Mouse (Mus musculus): ENCODE results near the gene Apol6. TPM values are rescaled to one million over a fixed set of nuclear protein-coding genes. Genes with fewer than 3 reads are reported as not detected.

The Apol6 gene
- polyA plus RNA-seq, 1 experiment from 2014 or later: 0.33 TPM

- no peak overlapping the region for H3K9ac ChIP-seq
- no peak overlapping the region for H3K27ac ChIP-seq (replicated peaks)
- no peak for ATAC-seq (ENCODE audit: insufficient number of reproducible peaks, low FRiP score, low TSS enrichment, low read depth)
- no peaks in the 10 kb centered on the region for H3K9me3 ChIP-seq (replicated peaks)
- H3K27me3 ChIP-seq: no peaks in the 10 kb centered on the region
- H3K4me2 ChIP-seq (replicated peaks): no peak overlapping the region
- no peak overlapping the region for H3K4me3 ChIP-seq (replicated peaks)
- peaks cover 26% of the 10 kb centered on the region for H3K4me1 ChIP-seq
- 56% methylated on average over 6 of the region's 6 CpGs for WGBS
- no peaks in the 10 kb centered on the region for H3K36me3 ChIP-seq
Observed at GRCm38 (mm10) chr15:77018740-77019340, 25.7 kb upstream of the Apol6 start.

- no peak overlapping the region for H3K27ac ChIP-seq (replicated peaks)
- H3K9ac ChIP-seq: no peak overlapping the region
- 77% methylated on average over 7 of the region's 7 CpGs for WGBS
- no peaks in the 10 kb centered on the region for H3K9me3 ChIP-seq (replicated peaks)
- peaks cover 19% of the 10 kb centered on the region for H3K4me1 ChIP-seq
- no peaks in the 10 kb centered on the region for H3K27me3 ChIP-seq
- no peak overlapping the region for H3K4me3 ChIP-seq (replicated peaks)
- no peak for ATAC-seq (ENCODE audit: insufficient number of reproducible peaks, low FRiP score, low TSS enrichment, low read depth)
- no peak overlapping the region for H3K4me2 ChIP-seq (replicated peaks)
- no peaks in the 10 kb centered on the region for H3K36me3 ChIP-seq
Observed at GRCm38 (mm10) chr15:77019533-77019932, 25.0 kb upstream of the Apol6 start.

DNA sequence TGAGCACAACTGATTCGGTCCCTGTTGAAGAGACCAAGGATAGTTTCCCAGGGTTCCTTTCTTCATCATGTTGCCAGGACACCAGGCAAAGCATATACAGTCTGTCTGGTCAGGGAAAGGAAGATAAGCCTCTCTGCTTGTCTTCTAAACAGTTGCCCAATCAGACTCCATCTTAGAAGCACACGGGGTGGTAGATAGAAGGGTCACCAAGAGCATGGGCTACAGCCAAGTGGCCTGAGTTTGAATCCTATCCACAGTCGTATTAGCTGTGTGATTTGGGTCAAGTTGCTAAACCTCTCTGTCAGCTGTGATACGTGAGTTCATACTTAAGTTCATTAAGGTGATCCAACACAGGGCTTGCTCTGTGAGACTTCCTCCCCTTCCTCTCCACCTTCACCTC, 24.4 kb upstream of the Apol6 start:
- no peak for ATAC-seq (ENCODE audit: insufficient number of reproducible peaks, low FRiP score, low TSS enrichment, low read depth)
- Histone ChIP-seq H3K27me3 (no peaks in the 10 kb centered on the region), H3K9ac (no peak overlapping the region), H3K27ac (replicated peaks) (no peak overlapping the region), H3K4me1 (peaks cover 13% of the 10 kb centered on the region), H3K9me3 (replicated peaks) (no peaks in the 10 kb centered on the region), H3K36me3 (no peaks in the 10 kb centered on the region), H3K4me3 (replicated peaks) (no peak overlapping the region), H3K4me2 (replicated peaks) (no peak overlapping the region)
- 88% methylated on average over 4 of the region's 4 CpGs for WGBS

- H3K36me3 ChIP-seq: no peaks in the 10 kb centered on the region
- H3K4me3 ChIP-seq (replicated peaks): no peak overlapping the region
- no peaks in the 10 kb centered on the region for H3K27me3 ChIP-seq
- peaks cover 16% of the 10 kb centered on the region for H3K4me1 ChIP-seq
- H3K9ac ChIP-seq: no peak overlapping the region
- H3K9me3 ChIP-seq (replicated peaks): no peaks in the 10 kb centered on the region
- no peak overlapping the region for H3K4me2 ChIP-seq (replicated peaks)
- ATAC-seq (ENCODE audit: insufficient number of reproducible peaks, low FRiP score, low TSS enrichment, low read depth): no peak
- H3K27ac ChIP-seq (replicated peaks): no peak overlapping the region
- WGBS: 86% methylated on average over 3 of the region's 3 CpGs
Observed at GRCm38 (mm10) chr15:77021056-77021455, 23.5 kb upstream of the Apol6 start.

DNA sequence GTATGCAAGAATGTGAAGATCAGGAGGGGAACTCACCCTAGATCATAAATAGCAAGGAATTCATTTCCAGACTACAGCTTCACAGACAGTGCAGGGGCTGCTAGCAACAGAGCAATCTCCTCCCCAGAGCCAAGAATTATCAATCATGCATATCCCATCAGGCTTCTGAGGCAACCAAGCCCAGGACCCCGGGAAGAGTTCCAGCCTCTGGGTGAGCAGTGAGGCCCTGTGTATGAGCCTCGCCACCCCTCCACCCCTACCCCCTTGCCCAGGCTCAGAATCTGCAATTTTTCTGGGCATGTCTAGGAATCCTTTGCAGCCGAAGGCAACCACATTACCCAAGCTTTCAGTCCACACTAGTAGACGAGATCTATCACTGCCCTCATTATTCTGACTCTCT, 22.7 kb upstream of the Apol6 start:
- Histone ChIP-seq H3K27ac (replicated peaks) (peak overlapping the region; percentile 63), H3K9ac (no peak overlapping the region), H3K4me1 (peaks cover 19% of the 10 kb centered on the region), H3K4me3 (replicated peaks) (no peak overlapping the region), H3K4me2 (replicated peaks) (no peak overlapping the region), H3K36me3 (no peaks in the 10 kb centered on the region), H3K9me3 (replicated peaks) (no peaks in the 10 kb centered on the region), H3K27me3 (no peaks in the 10 kb centered on the region)
- no peak for ATAC-seq (ENCODE audit: insufficient number of reproducible peaks, low FRiP score, low TSS enrichment, low read depth)
- 53% methylated on average over 4 of the region's 4 CpGs for WGBS

- Histone ChIP-seq H3K4me2 (replicated peaks) (no peak overlapping the region), H3K9me3 (replicated peaks) (no peaks in the 10 kb centered on the region), H3K36me3 (no peaks in the 10 kb centered on the region), H3K4me3 (replicated peaks) (no peak overlapping the region), H3K9ac (no peak overlapping the region), H3K27ac (replicated peaks) (peak overlapping the region; percentile 63; the same call in 1 of the 2 replicates), H3K4me1 (peaks cover 23% of the 10 kb centered on the region), H3K27me3 (no peaks in the 10 kb centered on the region)
- ATAC-seq (ENCODE audit: insufficient number of reproducible peaks, low FRiP score, low TSS enrichment, low read depth): no peak
- WGBS: 65% methylated on average over 5 of the region's 5 CpGs
Observed at GRCm38 (mm10) chr15:77022401-77022957, 22.1 kb upstream of the Apol6 start.

DNA sequence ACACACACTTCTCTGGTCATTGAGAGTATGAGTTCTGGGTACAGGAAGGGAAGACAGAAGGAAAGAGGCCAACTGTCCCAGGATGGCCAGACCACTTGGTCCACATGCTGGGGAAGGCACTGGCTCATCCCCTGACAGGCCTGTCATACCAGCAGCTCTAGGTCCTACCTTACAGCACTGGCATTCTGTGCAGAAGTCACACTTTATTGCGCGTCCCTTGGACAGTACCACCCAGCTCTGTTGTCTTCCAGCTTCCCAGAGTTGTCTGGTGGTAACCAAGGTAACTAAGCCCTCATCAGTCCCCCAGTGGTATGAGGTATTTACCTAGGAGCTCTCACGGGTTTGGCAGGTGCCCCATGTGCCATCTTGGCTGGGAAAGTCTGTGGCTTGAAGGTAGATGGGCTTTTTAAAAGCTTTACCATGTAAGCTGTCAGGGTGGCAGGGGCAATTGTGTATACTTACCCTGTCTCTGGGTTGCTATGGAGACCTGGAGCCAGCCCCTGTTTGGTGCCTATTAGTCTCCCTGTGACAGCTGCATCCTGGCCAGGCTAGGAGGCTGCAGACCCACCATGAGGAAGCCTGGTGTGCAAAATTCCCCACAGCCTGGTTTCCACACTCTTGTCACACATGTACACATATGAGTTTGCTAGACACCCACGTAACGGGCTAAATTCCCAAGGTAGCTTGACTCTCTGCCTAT, 18.5 kb upstream of the Apol6 start:
- Histone ChIP-seq H3K9ac (no peak overlapping the region), H3K4me1 (peaks cover 40% of the 10 kb centered on the region), H3K4me3 (replicated peaks) (no peak overlapping the region), H3K9me3 (replicated peaks) (no peaks in the 10 kb centered on the region), H3K27ac (replicated peaks) (no peak overlapping the region), H3K27me3 (no peaks in the 10 kb centered on the region), H3K36me3 (no peaks in the 10 kb centered on the region), H3K4me2 (replicated peaks) (no peak overlapping the region)
- no peak for ATAC-seq (ENCODE audit: insufficient number of reproducible peaks, low FRiP score, low TSS enrichment, low read depth)
- WGBS: 71% methylated on average over 5 of the region's 5 CpGs

GRCm38 (mm10) chr15:77027117-77027516, 17.4 kb upstream of the Apol6 start:
- no peak for ATAC-seq (ENCODE audit: insufficient number of reproducible peaks, low FRiP score, low TSS enrichment, low read depth)
- WGBS: 92% methylated on average over 3 of the region's 3 CpGs

DNA sequence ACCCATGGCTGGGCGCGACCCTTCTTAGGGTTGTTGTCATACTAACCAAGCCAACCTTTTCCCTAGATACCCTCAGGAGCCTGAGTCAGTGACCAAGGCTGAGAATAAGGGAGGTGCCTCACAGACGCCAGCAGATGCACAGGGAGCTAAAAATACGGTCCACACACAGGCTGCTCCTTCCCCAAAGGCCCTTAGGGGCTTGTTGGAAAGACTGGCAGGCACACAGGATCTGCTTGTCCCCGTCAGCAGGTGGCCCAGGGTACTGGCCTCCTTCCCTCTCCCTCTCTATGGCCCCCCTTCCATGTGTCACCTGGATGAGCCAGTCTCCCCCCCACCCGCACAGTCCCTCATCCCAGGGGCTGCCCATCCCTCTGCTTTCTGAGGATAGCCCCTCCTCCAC, 16.9 kb upstream of the Apol6 start:
- 55% methylated on average over 6 of the region's 6 CpGs for WGBS
- peak overlapping the region; percentile 7; the same call in 1 of the 2 replicates for H3K27ac ChIP-seq (replicated peaks)
- ATAC-seq (ENCODE audit: insufficient number of reproducible peaks, low FRiP score, low TSS enrichment, low read depth): no peak

More at GRCm38 (mm10) chr15:77027117-77027516, 17.4 kb upstream of the Apol6 start:
- H3K27ac ChIP-seq (replicated peaks): no peak overlapping the region
- no peaks in the 10 kb centered on the region for H3K9me3 ChIP-seq (replicated peaks)
- H3K9ac ChIP-seq: no peak overlapping the region
- H3K27me3 ChIP-seq: no peaks in the 10 kb centered on the region
- peaks cover 31% of the 10 kb centered on the region for H3K4me1 ChIP-seq
- no peak overlapping the region for H3K4me2 ChIP-seq (replicated peaks)
- no peak overlapping the region for H3K4me3 ChIP-seq (replicated peaks)
- no peaks in the 10 kb centered on the region for H3K36me3 ChIP-seq

GRCm38 (mm10) chr15:77029331-77029991, 15.1 kb upstream of the Apol6 start:
- H3K4me2 ChIP-seq (replicated peaks): peak overlapping the region; percentile 21; the same call in 1 of the 2 replicates
- H3K36me3 ChIP-seq: no peaks in the 10 kb centered on the region
- 27% methylated on average over 7 of the region's 7 CpGs for WGBS
- no peaks in the 10 kb centered on the region for H3K27me3 ChIP-seq
- H3K27ac ChIP-seq (replicated peaks): peak overlapping the region; percentile 84
- H3K4me1 ChIP-seq: peaks cover 34% of the 10 kb centered on the region
- ATAC-seq (ENCODE audit: insufficient number of reproducible peaks, low FRiP score, low TSS enrichment, low read depth): peak; percentile 82
- H3K4me3 ChIP-seq (replicated peaks): peak overlapping the region; percentile 13
- no peaks in the 10 kb centered on the region for H3K9me3 ChIP-seq (replicated peaks)
- H3K9ac ChIP-seq: no peak overlapping the region

More for the DNA sequence above, 16.9 kb upstream of the Apol6 start:
- Histone ChIP-seq H3K36me3 (no peaks in the 10 kb centered on the region), H3K4me2 (replicated peaks) (no peak overlapping the region), H3K4me1 (peaks cover 30% of the 10 kb centered on the region), H3K9ac (no peak overlapping the region), H3K27me3 (no peaks in the 10 kb centered on the region), H3K9me3 (replicated peaks) (no peaks in the 10 kb centered on the region), H3K4me3 (replicated peaks) (no peak overlapping the region)

DNA sequence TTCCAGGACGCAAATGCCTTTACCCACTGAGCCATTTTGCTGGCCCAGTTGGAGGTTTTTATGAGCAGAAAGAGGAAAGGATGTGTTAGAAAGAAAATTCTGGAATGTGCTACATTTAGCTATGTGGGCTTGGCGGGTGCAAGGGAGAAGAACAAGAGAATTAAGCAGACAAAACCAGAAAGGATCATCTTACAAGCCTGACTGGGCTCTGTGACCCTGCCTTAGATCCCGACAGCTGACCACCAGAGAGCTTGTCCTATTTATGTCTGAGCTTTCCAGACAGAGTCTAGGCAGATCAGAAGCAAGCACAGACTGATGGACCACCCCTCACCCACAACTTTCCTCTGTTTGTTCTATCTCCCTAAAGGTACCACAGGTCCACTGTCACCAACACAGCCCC, 13.3 kb upstream of the Apol6 start:
- no peak overlapping the region for H3K4me3 ChIP-seq (replicated peaks)
- ATAC-seq (ENCODE audit: insufficient number of reproducible peaks, low FRiP score, low TSS enrichment, low read depth): no peak
- no peaks in the 10 kb centered on the region for H3K27me3 ChIP-seq
- H3K9me3 ChIP-seq (replicated peaks): no peaks in the 10 kb centered on the region
- 0 out of 2 replicates have a peak overlapping the region, but pooled peaks have one; percentile 23 for H3K27ac ChIP-seq (replicated peaks)
- H3K4me1 ChIP-seq: peaks cover 40% of the 10 kb centered on the region
- H3K4me2 ChIP-seq (replicated peaks): no peak overlapping the region
- no peak overlapping the region for H3K9ac ChIP-seq
- WGBS: 48% methylated on average over 3 of the region's 3 CpGs
- H3K36me3 ChIP-seq: no peaks in the 10 kb centered on the region

All from embryonic facial prominence, embryonic 15.5 days (tissue).